15 mouse cellular contexts compared by ENCODE assay signal in genomic region chr3:85618885-85619284, GRCm38 (mm10). TPM values are rescaled to one million over a fixed set of nuclear protein-coding genes. Genes with fewer than 3 reads are reported as not detected.
A peak's percentile ranks its signal among the peaks of the same experiment; 100 is the strongest.
DNase-seq lines count a peak whose midpoint lies in the region; ATAC-seq and TF ChIP-seq lines count a peak whose summit lies in the region.
"Had no signal": no experiment of that assay in that cellular context is flagged by ENCODE, and none has a peak within 500 bp of the region (broad histone marks: within the 10 kb centered on the region; RNA-seq: fewer than 3 reads in every experiment).

No protein-coding gene starts in this region.

- H3K9ac ChIP-seq in heart, postnatal 0 days (replicated peaks; ENCODE audit: low read depth, low read length) = no peak overlapping the region
- no peak overlapping the region for H3K9ac ChIP-seq in liver, postnatal 0 days (replicated peaks)
- H3K9ac ChIP-seq: lung, embryonic 15.5 days had no signal

- H3K4me2 ChIP-seq in heart, postnatal 0 days (ENCODE audit: low read depth, low read length) = no peak overlapping the region
- H3K4me2 ChIP-seq in liver, postnatal 0 days (ENCODE audit: low read depth, low read length) = no peak overlapping the region
- H3K4me2 ChIP-seq: lung, embryonic 15.5 days had no signal

- no peaks in the 10 kb centered on the region for H3K4me1 ChIP-seq in heart, postnatal 0 days (ENCODE audit: control insufficient read depth, insufficient read depth)
- H3K4me1 ChIP-seq in liver, postnatal 0 days (ENCODE audit: insufficient read depth) = no peaks in the 10 kb centered on the region
- H3K4me1 ChIP-seq: lung, embryonic 15.5 days had no signal

- peaks cover 9% of the 10 kb centered on the region; the same call in 1 of the 2 replicates for H3K36me3 ChIP-seq in heart, postnatal 0 days (replicated peaks; ENCODE audit: control insufficient read depth, insufficient read depth, low read length)
- peaks cover 14% of the 10 kb centered on the region for H3K36me3 ChIP-seq in liver, postnatal 0 days (replicated peaks; ENCODE audit: insufficient read depth, low read length)
- H3K36me3 ChIP-seq: lung, embryonic 15.5 days had no signal

- H3K9me3 ChIP-seq in heart, postnatal 0 days (replicated peaks; ENCODE audit: control insufficient read depth, low read length) = no peaks in the 10 kb centered on the region
- H3K9me3 ChIP-seq in liver, postnatal 0 days (ENCODE audit: low read length) = no peaks in the 10 kb centered on the region
- H3K9me3 ChIP-seq: lung, embryonic 15.5 days had no signal

- no peak for DNase-seq in heart, postnatal 0 days (ENCODE audit: low spot score)
- no peak for DNase-seq in heart, adult 9 months (ENCODE audit: low spot score in 2 of 2)
- DNase-seq in thymus, postnatal 4 days = peak; percentile 10
- DNase-seq in thymus, postnatal 25 days = no peak
- DNase-seq in cerebellum, adult 9-11 months = peak; percentile 44
- no peak for DNase-seq in urinary bladder, postnatal 25 days (ENCODE audit: low spot score)
- no peak for DNase-seq in liver, postnatal 0 days
- DNase-seq: gastrocnemius, postnatal 10 days; heart, postnatal 10 days; thymus, adult 18-20 months had no signal

- WGBS in heart, postnatal 0 days = 82% methylated on average over 6 of the region's 6 CpGs
- 81% methylated on average over 6 of the region's 6 CpGs for WGBS in liver, postnatal 0 days (ENCODE audit: insufficient replicate concordance)

- no peak overlapping the region for H3K4me3 ChIP-seq in heart, postnatal 0 days (ENCODE audit: low read depth, low read length)
- no peak overlapping the region for H3K4me3 ChIP-seq in liver, postnatal 0 days (ENCODE audit: low read depth, low read length)
- H3K4me3 ChIP-seq: erythroblast, embryonic 14.5 days; lung, embryonic 15.5 days had no signal

- no peak for ATAC-seq in heart, postnatal 0 days (ENCODE audit: insufficient read depth, low read depth)
- no peak for ATAC-seq in liver, postnatal 0 days
- ATAC-seq: intestine, embryonic 16.5 days; midbrain, embryonic 16.5 days had no signal

- TF ChIP-seq CTCF in heart, postnatal 0 days (IDR thresholded peaks at IDR 0.05; ENCODE audit: low read depth) = peak; percentile 38
- TF ChIP-seq CTCF in liver, postnatal 0 days (IDR thresholded peaks at IDR 0.05; ENCODE audit: low read depth) = no peak

- H3K27me3 ChIP-seq in heart, postnatal 0 days (ENCODE audit: control insufficient read depth, insufficient read depth, low read length) = no peaks in the 10 kb centered on the region
- H3K27me3 ChIP-seq in liver, postnatal 0 days (ENCODE audit: insufficient read depth, low read length) = no peaks in the 10 kb centered on the region
- H3K27me3 ChIP-seq: CH12.LX; lung, embryonic 15.5 days had no signal

- H3K27ac ChIP-seq in heart, postnatal 0 days (ENCODE audit: low read depth) = no peak overlapping the region
- H3K27ac ChIP-seq in liver, postnatal 0 days (ENCODE audit: low read depth) = no peak overlapping the region
- H3K27ac ChIP-seq: lung, embryonic 15.5 days had no signal

- no peak for TF ChIP-seq EP300 in heart, postnatal 0 days (IDR thresholded peaks at IDR 0.05; ENCODE audit: low read depth)
- TF ChIP-seq EP300 in liver, postnatal 0 days (IDR thresholded peaks at IDR 0.05; ENCODE audit: low read depth) = no peak

RNA-seq across cellular contexts. Expression of gene Gatb, which starts 45.0 kb away (rescaled TPM):
- 27.9 and 123 TPM in 2 replicates for total RNA-seq in heart, postnatal 0 days (2014; rRNA removed; ENCODE audit: low replicate concordance)
- polyA plus RNA-seq in heart, postnatal 0 days (2015; fragmentation: Nextera tagmentation; extraction: Ambion mirVana) = 40.3 and 45.3 TPM in 2 replicates
- polyA plus RNA-seq in liver, postnatal 0 days (2015; fragmentation: Nextera tagmentation; extraction: Ambion mirVana) = 13.0 and 14.6 TPM in 2 replicates

Comparison
In these comparisons a context has a peak if more than half of its experiments do, and no peak if none do; other contexts are left out.
1. DNase-seq: peak in thymus, postnatal 4 days (single experiment) and cerebellum, adult 9-11 months (single experiment); none in heart, postnatal 0 days (single experiment), heart, adult 9 months (0 of 2), thymus, postnatal 25 days (single experiment), urinary bladder, postnatal 25 days (single experiment) and liver, postnatal 0 days (single experiment).